Mouse (Mus musculus): Measurements from ENCODE around the gene Ints3. TPM values are rescaled to one million over a fixed set of nuclear protein-coding genes. Genes with fewer than 3 reads are reported as not detected.
"Not testable (repeated sequence)": the region's sequence is repeated elsewhere in the genome, so short reads cannot be mapped to it uniquely, and the experiment has no call there.

Gene Ints3
- polyA plus RNA-seq, 3 experiments from 2014 or later, result 15.6 to 18.0 (median 17.6) TPM

DNA sequence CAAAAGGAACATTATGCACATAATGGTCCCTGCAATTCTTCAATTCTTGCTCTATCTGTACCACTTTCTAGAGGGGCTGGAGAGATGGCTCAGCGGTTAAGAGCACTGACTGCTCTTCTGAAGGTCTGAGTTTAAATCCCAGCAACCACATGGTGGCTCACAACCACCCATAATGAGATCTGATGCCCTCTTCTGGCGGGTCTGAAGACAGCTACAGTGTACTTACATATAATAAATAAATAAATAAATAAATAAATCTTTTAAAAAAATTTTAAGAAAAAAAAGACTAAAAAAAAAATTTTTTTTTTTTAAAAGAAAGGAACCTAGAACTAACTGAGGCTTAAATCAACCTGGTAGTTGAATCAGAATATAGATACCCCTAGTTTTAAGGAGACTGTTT, 90.6 kb downstream of the Ints3 start:
- ATAC-seq, result not testable (repeated sequence)

Other genes with a start within 250 kb of the Ints3 start
- 1,000 to 10,000 TPM; 3,921 to 9,955 (median 8,802) TPM for gene Rps27, start 220.0 kb downstream of the Ints3 start, polyA plus RNA-seq (2017; shearing (Covaris generic))
- under 1 TPM in 2 of 3 experiments, not detected in 1; 0.58 to 0.94 TPM for gene Rab13, start 219.9 kb downstream of the Ints3 start, polyA plus RNA-seq (2017; shearing (Covaris generic))
- gene Jtb, start 202.0 kb downstream of the Ints3 start, polyA plus RNA-seq (2017; shearing (Covaris generic)), result 10 to 100 TPM; 61.4 to 73.4 (median 68.5) TPM
- not detected for gene Creb3l4, start 190.1 kb downstream of the Ints3 start, polyA plus RNA-seq (2017; shearing (Covaris generic))
- 10 to 100 TPM; 35.0 to 72.7 (median 59.5) TPM for gene Slc39a1, start 185.4 kb downstream of the Ints3 start, polyA plus RNA-seq (2017; shearing (Covaris generic))
- 10 to 100 TPM; 35.6 to 48.0 (median 37.0) TPM for gene Crtc2, start 179.5 kb downstream of the Ints3 start, polyA plus RNA-seq (2017; shearing (Covaris generic))
- gene Dennd4b, start 168.4 kb downstream of the Ints3 start, polyA plus RNA-seq (2017; shearing (Covaris generic)), result 10 to 100 TPM; 19.6 to 25.8 (median 24.2) TPM
- 10 to 100 TPM; 14.9 to 34.0 (median 28.3) TPM for gene Gatad2b, start 140.4 kb downstream of the Ints3 start, polyA plus RNA-seq (2017; shearing (Covaris generic))
- gene Slc27a3, start 43.7 kb downstream of the Ints3 start, polyA plus RNA-seq (2017; shearing (Covaris generic)), result under 1 TPM in 1 of 3 experiments, not detected in 2; 0.31 TPM
- gene Npr1, start 32.2 kb upstream of the Ints3 start, polyA plus RNA-seq (2017; shearing (Covaris generic)), result not detected
- 100 to 1,000 TPM; 107 to 118 (median 118) TPM for gene Ilf2, start 42.5 kb upstream of the Ints3 start, polyA plus RNA-seq (2017; shearing (Covaris generic))
- 10 to 100 TPM; 53.6 to 73.0 (median 71.1) TPM for gene Snapin, start 57.4 kb upstream of the Ints3 start, polyA plus RNA-seq (2017; shearing (Covaris generic))
- 10 to 100 TPM; 49.4 to 62.9 (median 62.1) TPM for gene Chtop, start 75.9 kb upstream of the Ints3 start, polyA plus RNA-seq (2017; shearing (Covaris generic))
- 1 to 10 TPM; 2.6 to 7.6 (median 5.1) TPM for gene S100a1, start 80.8 kb upstream of the Ints3 start, polyA plus RNA-seq (2017; shearing (Covaris generic))
- gene S100a13, start 80.8 kb upstream of the Ints3 start, polyA plus RNA-seq (2017; shearing (Covaris generic)), result 100 to 1,000 TPM; 188 to 341 (median 192) TPM
- gene S100a14, start 93.2 kb upstream of the Ints3 start, polyA plus RNA-seq (2017; shearing (Covaris generic)), result under 1 TPM in 1 of 3 experiments, not detected in 2; 0.40 TPM
- gene S100a16, start 103.6 kb upstream of the Ints3 start, polyA plus RNA-seq (2017; shearing (Covaris generic)), result not detected
- gene S100a3, start 127.0 kb upstream of the Ints3 start, polyA plus RNA-seq (2017; shearing (Covaris generic)), result 1 to 10 TPM; 1.4 to 4.9 (median 2.4) TPM
- 1 to 10 TPM in 1 of 3 experiments, not detected in 2; 2.6 TPM for gene S100a2, start 156.6 kb upstream of the Ints3 start, polyA plus RNA-seq (2017; shearing (Covaris generic))
- not detected for gene Gm42674, start 168.3 kb upstream of the Ints3 start, polyA plus RNA-seq (2017; shearing (Covaris generic))
- gene S100a4, start 170.1 kb upstream of the Ints3 start, polyA plus RNA-seq (2017; shearing (Covaris generic)), result 100 to 1,000 TPM in 1 of 3 experiments, 10 to 100 TPM in 2; 65.2 to 589 (median 72.0) TPM
- not detected for gene S100a5, start 174.9 kb upstream of the Ints3 start, polyA plus RNA-seq (2017; shearing (Covaris generic))
- 1,000 to 10,000 TPM in 1 of 3 experiments, 100 to 1,000 TPM in 2; 212 to 1,342 (median 247) TPM for gene S100a6, start 179.3 kb upstream of the Ints3 start, polyA plus RNA-seq (2017; shearing (Covaris generic))
- not detected for gene S100a7a, start 220.4 kb upstream of the Ints3 start, polyA plus RNA-seq (2017; shearing (Covaris generic))
- 1 to 10 TPM in 1 of 3 experiments, not detected in 2; 7.4 TPM for gene S100a8, start 235.4 kb upstream of the Ints3 start, polyA plus RNA-seq (2017; shearing (Covaris generic))

All from inflammation-experienced regulatory T-cells, adult 6 months (primary cell).